Mouse (Mus musculus): ENCODE measurements around the gene Kcnq1.

Kcnq1 gene

DNA sequence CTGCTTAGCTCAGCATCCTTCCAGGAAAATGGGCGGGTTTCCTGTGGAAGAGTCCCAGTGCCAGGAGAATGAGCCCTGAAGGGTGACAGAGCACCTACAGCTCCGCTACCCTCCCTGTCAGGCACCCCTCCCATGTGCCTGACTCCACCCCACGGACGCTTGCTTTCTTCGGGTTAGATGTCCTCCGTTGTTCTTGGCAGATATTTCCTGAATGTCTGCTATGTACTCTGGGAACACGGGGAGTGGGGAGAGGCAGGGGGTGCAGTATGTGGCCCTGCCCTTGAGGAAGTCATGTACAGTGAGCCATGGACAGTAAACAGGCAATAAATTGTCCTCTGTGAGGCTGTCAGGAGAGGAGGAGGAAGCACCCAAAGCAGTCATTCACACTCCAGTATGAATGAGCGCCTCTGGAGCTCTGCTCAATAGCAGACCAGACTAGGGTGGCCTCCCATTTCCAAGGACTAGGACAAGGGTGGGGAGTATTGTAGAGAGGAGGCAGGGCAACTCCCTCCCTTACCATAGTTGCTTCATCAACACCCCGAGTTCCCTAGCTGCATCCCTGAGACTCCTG lies 301.9 kb downstream of the Kcnq1 start:
- DNase-seq (ENCODE audit: extremely low spot score, low read depth, low spot score), result no peak

DNA sequence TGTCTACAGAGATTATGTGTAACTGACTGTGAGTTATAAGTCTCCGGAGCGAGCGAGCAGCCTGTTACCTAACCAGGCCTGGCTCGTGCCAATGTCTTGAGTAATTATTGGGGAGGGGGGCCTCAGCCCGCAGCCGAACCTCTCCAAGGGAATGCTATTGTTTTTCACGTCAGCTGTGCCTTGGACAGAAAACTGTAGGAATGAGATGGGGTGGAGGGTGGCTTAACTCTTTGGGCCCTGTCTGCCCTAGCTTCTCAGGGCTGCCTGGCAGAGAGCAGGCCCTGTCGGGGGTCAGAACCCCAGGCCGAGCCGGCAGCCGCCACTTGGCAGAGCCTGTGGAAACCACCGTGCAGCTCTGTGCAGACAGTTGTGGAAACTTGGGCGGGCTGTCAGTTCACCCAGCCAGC lies 302.5 kb downstream of the Kcnq1 start:
- DNase-seq (ENCODE audit: extremely low spot score, low read depth, low spot score), result no peak

DNA sequence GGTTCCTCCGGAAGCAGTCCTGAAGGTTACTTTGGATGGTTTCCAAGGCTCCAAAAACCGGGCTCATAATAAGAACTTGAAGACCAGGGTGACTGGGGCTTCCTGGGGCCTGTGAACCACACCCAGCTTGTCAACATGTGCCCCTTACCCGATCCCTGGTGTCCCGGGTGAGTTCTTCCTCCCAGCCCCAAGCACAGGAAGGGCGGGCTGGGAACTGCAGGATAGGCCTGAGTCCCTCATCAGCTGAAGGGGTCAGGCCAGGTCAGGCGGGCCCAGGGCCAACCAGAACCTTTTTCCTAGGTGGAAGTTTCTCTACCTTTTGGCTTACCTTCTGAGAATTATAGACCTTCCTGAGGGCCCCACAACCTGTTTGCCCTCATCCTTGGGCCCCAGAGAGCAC lies 306.4 kb downstream of the Kcnq1 start:
- DNase-seq (ENCODE audit: extremely low spot score, low read depth, low spot score), result no peak

DNA sequence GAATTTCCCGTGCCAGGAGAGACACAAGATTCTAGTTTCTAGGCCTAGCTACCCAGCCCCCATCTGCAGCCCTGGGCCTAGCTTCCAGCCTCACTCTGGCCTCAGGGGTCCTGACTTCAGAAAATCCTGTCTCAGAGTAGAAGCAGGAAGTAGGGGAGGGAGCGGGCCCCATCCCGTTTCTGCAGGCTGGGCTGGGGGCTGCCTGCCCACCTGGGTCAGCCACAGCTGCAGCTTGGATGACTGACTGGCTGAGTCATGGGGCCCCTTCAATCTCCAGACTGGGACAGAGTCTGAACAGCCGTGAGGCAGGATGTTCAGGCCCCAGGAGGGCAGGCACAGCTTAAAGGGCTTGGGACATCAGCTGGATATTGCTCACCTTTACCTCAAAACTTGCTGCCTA lies 308.9 kb downstream of the Kcnq1 start:
- no peak for DNase-seq (ENCODE audit: extremely low spot score, low read depth, low spot score)

DNA sequence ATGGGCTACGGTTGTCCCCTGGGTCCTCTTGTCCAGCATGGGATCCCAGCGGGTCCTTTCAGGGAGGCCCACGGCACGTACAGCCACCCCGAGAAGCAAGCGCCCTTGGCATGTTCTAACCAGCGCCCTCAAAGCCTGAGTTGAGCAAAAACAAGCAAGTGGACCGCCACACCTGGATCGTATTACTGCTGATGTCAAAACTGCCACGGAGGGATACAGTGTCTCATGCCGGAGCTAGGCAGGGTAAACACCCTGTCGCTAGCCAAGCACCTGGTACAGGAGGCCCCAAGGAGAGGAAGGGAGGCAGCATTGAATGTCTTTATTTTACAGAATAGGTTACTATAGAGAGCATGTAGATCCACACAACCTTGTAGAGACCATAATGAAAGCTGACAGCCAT lies 310.2 kb downstream of the Kcnq1 start:
- no peak for DNase-seq (ENCODE audit: extremely low spot score, low read depth, low spot score)

DNA sequence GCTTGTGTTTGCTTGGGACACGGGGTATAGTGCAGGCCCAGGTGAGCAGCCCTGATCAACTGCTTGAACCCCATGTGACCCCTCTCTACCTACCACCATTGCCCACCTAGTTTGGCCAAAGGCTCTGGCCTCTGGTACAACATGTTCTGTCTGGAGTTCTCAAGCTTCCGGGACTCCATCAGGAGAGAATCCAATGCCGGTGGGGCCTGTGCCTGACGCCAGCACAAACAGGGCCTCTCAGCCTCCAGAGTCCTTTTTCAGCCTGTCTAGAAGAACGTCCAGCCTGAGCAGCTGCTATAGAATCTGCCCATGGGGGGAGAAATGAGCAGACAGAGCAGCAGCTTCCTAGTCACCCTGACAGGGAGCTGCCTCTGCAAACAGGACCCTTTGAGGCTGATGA lies 311.7 kb downstream of the Kcnq1 start:
- no peak for DNase-seq (ENCODE audit: extremely low spot score, low read depth, low spot score)

DNA sequence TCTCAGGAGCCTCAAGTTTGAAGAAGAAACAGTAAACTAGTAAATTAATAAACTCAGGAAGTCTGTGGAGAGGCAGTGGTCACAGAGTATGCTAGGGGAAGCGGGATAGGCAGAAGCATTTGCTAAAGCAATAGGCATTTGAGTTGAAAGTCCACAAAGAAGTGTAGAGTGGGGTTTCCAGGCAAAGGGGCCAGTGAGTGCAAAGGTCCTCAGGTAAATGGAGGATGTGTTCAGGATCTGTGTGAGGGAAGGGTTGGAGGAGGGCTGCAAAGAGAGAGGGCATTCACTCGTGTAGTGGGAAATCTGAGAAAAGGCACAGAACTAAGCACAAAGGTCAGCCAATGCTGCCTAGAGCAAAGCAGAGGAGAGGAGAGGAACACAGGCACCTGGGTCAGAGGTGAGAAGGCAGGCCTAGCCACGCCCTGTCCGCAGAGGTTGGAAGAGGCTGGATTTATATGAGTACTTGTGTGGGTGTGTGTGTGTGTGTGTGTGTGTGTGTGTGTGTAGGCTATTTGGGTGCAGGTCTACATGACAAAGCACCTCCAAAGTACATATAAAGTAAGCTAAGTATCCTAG lies 313.5 kb downstream of the Kcnq1 start:
- no peak for DNase-seq (ENCODE audit: extremely low spot score, low read depth, low spot score)

DNA sequence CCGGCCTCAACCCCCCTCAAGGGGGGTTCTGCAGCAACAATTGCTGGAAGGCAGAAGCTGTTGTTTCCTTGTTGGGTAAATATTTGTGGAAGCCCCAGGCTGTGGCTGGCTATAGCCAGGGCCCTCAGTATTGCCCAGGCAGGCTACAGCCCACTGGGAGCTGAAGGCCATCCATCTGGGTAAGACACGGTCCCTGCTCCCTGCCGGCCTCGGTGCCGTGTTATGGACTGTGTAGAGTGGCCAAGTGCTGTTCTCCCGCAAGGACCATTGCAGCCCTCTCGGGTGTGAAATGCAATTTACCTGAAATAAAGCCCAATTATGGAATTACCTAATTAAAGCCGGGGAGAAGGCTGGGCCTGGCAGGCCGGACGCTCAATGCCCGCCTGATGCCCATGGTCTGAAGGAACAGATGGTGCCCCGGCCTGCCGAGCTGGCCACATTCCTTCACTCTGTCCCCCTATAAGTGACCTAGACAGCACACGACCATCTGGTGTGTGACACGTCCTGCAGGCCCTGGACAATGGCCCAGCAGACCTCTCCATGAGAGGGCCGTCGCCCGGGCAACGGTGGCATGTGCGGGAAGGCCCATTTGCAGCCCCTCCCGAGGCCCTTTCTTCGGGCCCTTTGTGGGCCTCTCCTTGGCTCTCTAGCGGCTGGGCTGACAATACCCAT lies 322.1 kb downstream of the Kcnq1 start:
- DNase-seq (ENCODE audit: extremely low spot score, low read depth, low spot score), result no peak

DNA sequence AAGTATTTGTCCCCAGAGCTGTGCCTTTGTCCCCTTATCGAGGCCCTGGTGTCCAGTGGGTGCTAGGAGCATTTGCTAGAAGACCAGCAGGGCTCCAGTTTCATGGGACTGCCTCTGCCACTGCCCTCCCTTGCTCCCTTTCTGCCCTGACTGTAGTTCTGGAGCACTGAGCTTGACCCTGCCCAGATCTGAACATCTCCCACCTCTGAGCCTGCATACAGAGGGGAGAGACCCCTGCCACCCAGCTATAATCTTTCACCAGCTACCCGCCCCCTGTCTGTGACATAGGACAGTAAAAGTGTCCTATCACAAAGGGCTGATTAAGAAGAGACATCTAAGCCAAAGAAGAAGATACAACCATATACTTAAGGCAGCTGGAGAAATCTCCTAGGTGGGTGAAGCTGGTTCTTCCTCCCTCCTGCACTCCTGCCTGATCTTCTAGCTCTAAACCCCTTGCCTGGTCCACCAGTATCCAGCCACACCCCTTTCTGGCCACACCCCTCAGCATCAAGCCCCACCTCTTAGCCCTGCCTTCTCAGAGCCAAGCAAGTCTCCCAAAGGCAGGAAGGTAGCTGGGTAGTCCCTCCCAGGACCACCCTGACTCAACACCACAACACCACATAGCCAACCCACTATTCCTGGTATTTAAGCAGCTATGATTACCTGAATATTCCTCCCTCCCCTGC lies 322.8 kb downstream of the Kcnq1 start:
- no peak for DNase-seq (ENCODE audit: extremely low spot score, low read depth, low spot score)

DNA sequence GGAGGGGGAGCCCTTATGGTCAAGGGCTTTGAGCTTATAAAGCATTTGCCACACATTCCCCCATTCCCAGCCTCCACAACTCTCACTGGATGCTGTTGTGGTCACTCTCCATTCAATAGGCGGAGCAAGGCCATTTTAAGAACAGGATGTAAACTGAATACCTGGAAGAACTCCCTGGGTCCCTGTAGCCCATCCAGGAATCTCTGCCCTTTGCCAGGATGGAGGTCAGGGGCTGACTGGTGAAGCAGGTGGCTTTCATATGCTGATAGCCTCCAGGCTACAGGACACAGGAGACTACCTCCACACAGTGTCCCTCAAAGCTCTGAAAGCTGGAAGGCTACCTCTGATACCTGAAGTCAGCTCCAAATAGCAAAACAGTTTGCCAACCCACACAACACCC lies 326.5 kb downstream of the Kcnq1 start:
- no peak for DNase-seq (ENCODE audit: extremely low spot score, low read depth, low spot score)

DNA sequence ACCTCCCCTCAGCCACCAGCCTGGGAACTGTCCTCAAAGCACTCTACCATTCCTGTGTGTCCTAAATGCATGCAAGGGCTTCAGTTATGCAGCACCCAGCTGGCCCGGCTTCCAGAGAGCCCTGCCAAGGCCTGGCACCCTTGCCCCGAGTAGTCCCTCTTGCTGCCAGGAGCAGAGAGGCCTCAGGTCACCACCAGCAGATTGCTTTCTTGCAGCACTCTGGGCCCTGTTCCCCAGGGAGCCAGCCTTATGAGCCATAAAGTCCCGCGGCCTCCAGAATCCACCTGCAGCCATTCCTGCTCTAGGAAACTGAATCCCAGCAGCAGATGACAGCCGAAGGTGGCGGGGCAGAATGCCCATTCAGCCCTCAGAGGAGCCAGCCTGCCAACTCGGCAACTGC lies 327.2 kb downstream of the Kcnq1 start:
- no peak for DNase-seq (ENCODE audit: extremely low spot score, low read depth, low spot score)

DNA sequence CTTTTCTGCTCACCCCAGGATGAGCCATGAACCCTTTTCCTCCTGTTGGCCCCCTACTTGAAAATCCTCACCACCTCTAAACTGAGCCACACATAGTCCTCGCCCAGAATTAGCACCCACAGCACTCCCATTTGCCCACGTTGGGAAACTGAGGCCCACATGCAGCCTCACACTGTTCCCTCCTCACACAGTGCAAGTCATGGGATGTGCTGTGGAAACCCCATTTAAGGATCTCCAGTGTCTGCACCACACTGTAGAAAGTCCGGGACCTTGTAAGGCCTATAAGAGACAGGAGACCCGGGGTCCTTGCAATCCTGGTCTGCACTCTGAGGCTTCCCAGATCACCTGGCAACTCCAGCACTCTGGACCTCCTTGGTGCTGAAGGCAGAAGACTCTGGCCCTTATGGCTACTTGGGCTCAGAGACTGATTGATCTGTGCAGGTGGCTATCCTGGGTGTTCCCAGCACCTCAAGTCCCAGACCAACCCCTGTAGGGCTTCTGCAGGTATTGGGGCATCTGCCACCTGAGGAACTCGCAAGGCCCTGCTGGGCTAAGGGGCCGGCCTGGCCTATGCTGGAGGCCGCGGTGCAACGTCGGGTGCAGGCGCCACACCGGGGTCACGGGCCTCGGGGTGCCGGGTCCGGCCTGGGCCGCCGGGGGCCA lies 331.2 kb downstream of the Kcnq1 start:
- DNase-seq (ENCODE audit: extremely low spot score, low read depth, low spot score), result no peak

DNA sequence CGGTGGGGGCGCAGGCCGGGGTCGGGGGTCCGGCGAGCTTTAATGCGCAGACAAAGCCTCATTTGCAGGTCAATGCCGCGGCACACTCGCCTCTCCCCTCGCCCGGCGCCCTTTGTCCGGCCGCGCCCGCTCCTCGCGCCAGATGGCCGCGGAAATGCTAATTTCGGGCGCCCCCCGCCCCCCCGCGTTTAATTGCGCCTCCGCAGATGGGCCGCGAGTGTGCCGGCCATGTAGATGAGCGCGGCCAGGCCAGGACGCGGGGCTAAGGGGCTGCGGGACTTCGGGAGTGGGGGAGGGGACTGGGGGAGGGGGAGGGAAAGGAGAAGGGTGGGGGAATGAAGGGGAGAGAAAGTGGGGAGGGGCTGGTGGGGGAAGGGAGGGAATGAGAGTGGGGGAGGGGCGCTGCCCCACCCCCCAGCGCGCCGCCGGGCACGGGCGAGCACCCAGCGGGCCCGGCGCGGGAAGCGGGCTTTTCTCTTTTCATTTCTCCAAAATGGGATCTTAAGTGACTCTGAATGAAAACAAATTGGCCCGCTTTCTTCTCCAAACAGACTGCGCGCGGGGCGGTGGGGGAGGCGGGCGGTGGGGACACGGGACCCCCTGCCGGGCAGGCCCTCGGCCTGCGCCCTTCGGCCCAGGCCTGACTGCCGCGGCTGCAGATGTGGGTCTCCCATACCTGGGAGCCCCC lies 331.9 kb downstream of the Kcnq1 start:
- no peak for DNase-seq (ENCODE audit: extremely low spot score, low read depth, low spot score)

DNA sequence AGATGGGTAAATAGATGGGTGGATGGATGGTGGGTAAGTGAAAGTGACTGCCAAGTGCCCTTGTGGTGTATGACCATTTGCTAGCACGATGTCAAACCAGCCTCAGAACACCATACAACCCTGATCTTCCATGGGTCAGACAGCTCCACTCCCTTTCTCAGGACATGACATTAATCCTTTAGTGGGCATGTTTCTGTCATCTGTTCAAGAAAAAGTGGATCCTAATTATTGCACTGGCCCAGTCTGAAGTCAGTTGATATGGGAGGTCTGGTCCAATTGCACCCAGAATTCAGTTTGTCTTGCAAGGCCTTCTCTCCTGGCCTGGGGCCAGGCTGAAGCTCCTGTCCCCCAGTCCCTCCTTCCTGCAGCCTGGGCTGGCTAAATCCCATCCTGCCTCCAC lies 332.8 kb downstream of the Kcnq1 start:
- DNase-seq (ENCODE audit: extremely low spot score, low read depth, low spot score), result no peak

DNA sequence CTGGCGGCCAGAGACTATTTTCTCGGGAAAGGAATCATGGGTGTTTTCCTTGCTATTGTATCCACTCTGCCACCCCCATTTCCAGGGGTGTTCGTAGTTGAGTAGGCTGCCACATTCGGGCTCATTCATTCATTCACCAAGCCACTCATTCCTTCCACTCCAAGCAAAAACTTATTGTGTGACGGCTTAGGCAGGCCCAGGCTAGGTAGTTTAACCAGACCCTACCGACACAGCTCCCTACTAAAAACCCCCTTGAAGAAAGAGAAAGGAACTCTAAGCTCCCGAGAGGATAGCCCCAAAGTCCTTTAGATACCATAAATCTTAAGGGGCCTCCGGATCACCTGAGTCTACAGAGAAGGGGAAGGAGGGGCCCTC lies 338.4 kb downstream of the Kcnq1 start:
- no peak for DNase-seq (ENCODE audit: extremely low spot score, low read depth, low spot score)

DNA sequence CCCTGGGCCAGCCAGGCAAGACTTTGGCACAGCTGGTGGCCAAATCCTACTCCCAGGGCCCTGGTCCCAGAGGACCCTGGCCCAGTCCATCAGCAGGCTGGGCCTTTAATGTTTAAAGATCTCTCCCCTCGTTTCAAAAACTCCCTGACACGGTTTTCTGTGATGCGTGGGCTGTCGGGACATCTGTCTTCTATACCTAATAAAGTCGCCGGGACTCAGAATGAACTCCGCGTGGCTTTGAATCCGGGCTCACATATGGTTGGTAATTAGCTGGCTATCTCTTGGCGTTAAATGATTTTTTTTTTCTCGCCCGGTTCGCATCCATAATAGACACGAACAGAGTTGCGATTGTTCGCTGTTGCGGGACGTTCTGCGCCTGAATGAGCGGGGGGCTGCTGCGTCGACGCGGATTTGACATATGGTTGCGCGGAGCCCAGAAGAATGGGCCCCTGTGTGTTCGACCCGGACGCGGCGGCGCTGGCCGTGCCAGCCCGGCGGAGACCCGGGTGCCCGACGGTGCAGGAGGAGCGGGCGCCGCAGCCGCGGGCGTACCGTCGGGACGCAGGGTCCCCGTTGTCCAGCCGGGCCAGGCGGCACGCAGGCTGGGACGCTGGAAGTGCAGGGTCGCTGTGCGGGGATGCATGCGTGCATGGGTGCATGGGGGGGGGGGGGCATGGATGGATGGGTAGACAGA lies 338.9 kb downstream of the Kcnq1 start:
- DNase-seq (ENCODE audit: extremely low spot score, low read depth, low spot score), result no peak

DNA sequence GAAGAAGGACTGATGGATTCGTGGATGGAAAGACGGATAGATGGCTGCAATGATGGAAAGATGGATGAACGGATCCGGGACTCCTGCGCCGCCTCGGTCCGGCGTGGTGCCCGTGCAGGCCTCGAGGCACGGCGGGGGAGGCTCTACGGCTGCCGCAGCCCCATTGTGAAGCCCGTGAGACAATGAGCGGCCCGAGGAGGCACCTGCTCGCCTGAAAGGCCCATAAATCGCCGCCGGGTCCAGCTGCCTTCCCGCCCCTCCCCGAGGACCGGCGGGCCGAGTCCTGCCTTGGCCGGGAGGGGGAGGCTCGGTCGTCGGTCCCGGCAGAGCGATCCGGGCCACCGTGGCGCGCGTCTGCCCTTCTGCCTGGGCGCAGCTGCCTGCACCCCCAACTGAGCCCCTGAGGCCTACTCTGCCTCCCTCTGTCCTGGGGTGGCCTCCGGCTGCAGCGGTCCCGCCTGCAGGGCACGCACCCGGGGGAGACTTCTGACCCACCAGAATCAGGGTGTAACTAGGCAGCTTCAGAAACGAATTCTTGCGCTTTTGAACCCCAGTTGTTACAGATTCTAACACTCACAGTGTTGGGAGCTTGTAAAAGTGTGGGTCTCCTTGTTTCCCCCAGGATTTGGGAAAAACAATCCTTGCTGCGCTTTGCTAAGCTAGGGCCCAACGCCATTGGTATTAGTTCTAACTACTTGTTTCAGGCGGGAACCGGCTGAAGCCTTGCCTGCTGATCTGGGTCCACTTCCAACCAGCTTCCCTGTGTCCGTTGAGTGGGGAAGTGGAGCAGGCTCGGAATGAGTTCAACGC lies 339.7 kb downstream of the Kcnq1 start:
- DNase-seq (ENCODE audit: extremely low spot score, low read depth, low spot score), result no peak

DNA sequence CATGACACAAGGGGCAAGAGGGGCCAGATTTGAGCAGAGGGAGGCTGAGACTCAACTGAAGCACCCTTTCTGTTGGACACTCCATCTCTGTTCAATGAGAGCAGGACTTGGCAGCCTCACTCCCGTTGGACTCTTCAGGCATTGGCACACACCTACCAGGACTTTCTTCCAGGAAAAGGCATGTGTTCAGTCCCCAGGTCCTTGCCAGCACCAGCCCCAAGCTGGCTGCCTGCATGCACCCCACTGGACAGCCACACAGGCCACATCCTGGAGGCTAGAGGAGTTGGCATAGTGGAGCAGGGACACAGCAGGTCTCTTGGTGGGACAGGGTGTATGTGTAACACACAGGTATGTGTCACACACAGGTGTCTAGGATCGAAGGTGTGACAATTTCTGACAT lies 341.0 kb downstream of the Kcnq1 start:
- DNase-seq (ENCODE audit: extremely low spot score, low read depth, low spot score), result no peak

DNA sequence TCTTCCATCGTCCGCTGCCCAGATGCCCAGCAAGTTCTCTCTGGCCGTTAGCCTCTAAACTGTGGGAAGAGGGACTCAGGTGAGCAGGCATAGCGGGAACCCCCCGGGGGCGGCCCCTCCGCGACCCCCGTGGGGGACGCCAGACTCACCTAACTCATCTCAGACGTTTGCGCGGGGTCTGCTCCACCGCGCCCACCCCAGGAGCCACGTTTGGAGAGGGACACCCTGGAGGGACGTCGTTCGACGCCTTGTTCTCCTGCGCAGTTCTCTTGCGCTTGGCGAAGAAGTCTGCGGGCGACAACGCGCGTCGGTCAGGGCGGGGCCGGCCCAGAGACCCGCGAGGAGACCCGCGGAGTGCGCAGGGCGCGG lies 352.8 kb downstream of the Kcnq1 start:
- no peak for DNase-seq (ENCODE audit: extremely low spot score, low read depth, low spot score)

All from hindlimb bud, embryonic 11.5 days (tissue).